10 mouse cellular contexts compared by ENCODE assay signal in the genomic region with DNA sequence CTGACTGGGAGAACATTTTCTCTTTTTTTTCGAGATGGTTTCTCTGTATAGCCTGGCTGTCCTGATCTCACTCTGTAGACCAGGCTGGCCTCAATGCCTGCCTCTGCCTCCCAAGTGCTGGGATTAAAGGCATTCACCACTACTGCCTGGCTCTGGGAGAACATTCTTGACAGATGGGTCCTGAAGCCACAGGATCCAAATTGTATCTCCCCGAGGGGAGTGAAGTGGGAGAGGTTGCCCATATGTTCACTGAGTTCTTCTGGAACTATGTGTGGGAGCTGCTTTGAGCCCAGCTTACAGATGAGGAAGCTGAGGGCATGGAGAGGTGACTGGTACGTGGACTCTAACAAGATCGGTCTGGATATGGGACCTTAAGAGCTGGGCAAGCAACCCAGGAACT. TPM values are rescaled to one million over a fixed set of nuclear protein-coding genes. Genes with fewer than 3 reads are reported as not detected.
DNase-seq lines count a peak whose midpoint lies in the region; ATAC-seq lines count a peak whose summit lies in the region.
"Had no signal": no experiment of that assay in that cellular context is flagged by ENCODE, and none has a peak within 500 bp of the region (broad histone marks: within the 10 kb centered on the region; RNA-seq: fewer than 3 reads in every experiment).

No protein-coding gene starts in this region.

- 82% methylated on average over 4 of the region's 4 CpGs for WGBS in neural tube, embryonic 11.5 days
- 91% methylated on average over 4 of the region's 4 CpGs for WGBS in midbrain, embryonic 12.5 days

- peaks cover 23% of the 10 kb centered on the region for H3K27me3 ChIP-seq in neural tube, embryonic 11.5 days (ENCODE audit: control insufficient read depth, insufficient read depth, low read length)
- peaks cover 29% of the 10 kb centered on the region for H3K27me3 ChIP-seq in midbrain, embryonic 12.5 days

- H3K9ac ChIP-seq in neural tube, embryonic 11.5 days (ENCODE audit: low read length): no peak overlapping the region; the same call in 1 of the 2 replicates
- peak overlapping the region; percentile 91 for H3K9ac ChIP-seq in midbrain, embryonic 12.5 days (replicated peaks)

- H3K4me2 ChIP-seq in neural tube, embryonic 11.5 days (ENCODE audit: low read depth): peak overlapping the region; percentile 75
- peak overlapping the region; percentile 62 for H3K4me2 ChIP-seq in midbrain, embryonic 12.5 days (replicated peaks)

- peaks cover 2% of the 10 kb centered on the region; the same call in 1 of the 2 replicates for H3K4me1 ChIP-seq in neural tube, embryonic 11.5 days (ENCODE audit: control insufficient read depth, insufficient read depth, low read length)
- H3K4me1 ChIP-seq in midbrain, embryonic 12.5 days: peaks cover 24% of the 10 kb centered on the region

- H3K27ac ChIP-seq in neural tube, embryonic 11.5 days (ENCODE audit: low read depth, low read length): no peak overlapping the region
- H3K27ac ChIP-seq in midbrain, embryonic 12.5 days (replicated peaks): no peak overlapping the region

- no peak for ATAC-seq in neural tube, embryonic 11.5 days (ENCODE audit: insufficient read depth, low FRiP score, low TSS enrichment)
- ATAC-seq in midbrain, embryonic 12.5 days (ENCODE audit: low FRiP score, low read depth): no peak
- no peak for ATAC-seq in cerebellum, adult (ENCODE audit: insufficient number of reproducible peaks, low FRiP score, low TSS enrichment)

- H3K4me3 ChIP-seq in neural tube, embryonic 11.5 days (ENCODE audit: low read depth, low read length): peak overlapping the region; percentile 76
- H3K4me3 ChIP-seq in midbrain, embryonic 12.5 days: peak overlapping the region; percentile 66

- intact Hi-C loops in left cerebral cortex, postnatal 10 days (cut with DNase I): no loop called here

- DNase-seq in cerebellum, adult 9-11 months: peak; percentile 35
- no peak for DNase-seq in cerebellum, adult 18-20 months
- no peak for DNase-seq in neural tube, embryonic 11.5 days (ENCODE audit: low spot score)
- no peak for DNase-seq in neural tube, embryonic 10.5 days (ENCODE audit: extremely low spot score, low spot score)
- no peak for DNase-seq in B cell, adult 2 months
- DNase-seq in left cerebral cortex, postnatal 10 days (ENCODE audit: extremely low spot score in 1 of 2, low spot score in 2 of 2): no peak

- H3K9me3 ChIP-seq in neural tube, embryonic 11.5 days (ENCODE audit: control insufficient read depth, low read length): no peaks in the 10 kb centered on the region
- H3K9me3 ChIP-seq in midbrain, embryonic 12.5 days: no peaks in the 10 kb centered on the region

- H3K36me3 ChIP-seq in neural tube, embryonic 11.5 days (ENCODE audit: control insufficient read depth, insufficient read depth, low read length): no peaks in the 10 kb centered on the region
- H3K36me3 ChIP-seq in midbrain, embryonic 12.5 days: peaks cover 29% of the 10 kb centered on the region

RNA-seq across cellular contexts. Expression of gene Npdc1, which starts 4.8 kb away (rescaled TPM):
- polyA plus RNA-seq in neural tube, embryonic 11.5 days (2014; fragmentation: Nextera tagmentation; extraction: Ambion mirVana): 133 TPM in 2 replicates
- polyA plus RNA-seq in midbrain, embryonic 12.5 days (2016; fragmentation: Nextera tagmentation; extraction: Ambion mirVana): 216 and 221 TPM in 2 replicates
- total RNA-seq in left cerebral cortex, postnatal 10 days (2021): 100 to 1,000 TPM; 401 to 408 TPM

RNA-seq across cellular contexts. Expression of gene Entpd2, which starts 8.3 kb away (rescaled TPM):
- polyA plus RNA-seq in neural tube, embryonic 11.5 days (2014; fragmentation: Nextera tagmentation; extraction: Ambion mirVana): 0.12 TPM in 1 of 2 replicates, not detected in the other
- polyA plus RNA-seq in midbrain, embryonic 12.5 days (2016; fragmentation: Nextera tagmentation; extraction: Ambion mirVana): 0.20 TPM in 2 replicates
- 10 to 100 TPM; 12.2 to 15.6 TPM for total RNA-seq in left cerebral cortex, postnatal 10 days (2021)
- total RNA-seq: megakaryocyte progenitor cell, adult 5-6 weeks had no signal

RNA-seq across cellular contexts. Expression of gene Fut7, which starts 19.1 kb away (rescaled TPM):
- polyA plus RNA-seq in neural tube, embryonic 11.5 days (2014; fragmentation: Nextera tagmentation; extraction: Ambion mirVana): 0.11 TPM in 1 of 2 replicates, not detected in the other
- polyA plus RNA-seq in midbrain, embryonic 12.5 days (2016; fragmentation: Nextera tagmentation; extraction: Ambion mirVana): 0.09 TPM in 1 of 2 replicates, not detected in the other
- under 1 TPM; 0.22 to 0.41 TPM for total RNA-seq in left cerebral cortex, postnatal 10 days (2021)
- polyA plus RNA-seq: liver, embryonic 11.5 days had no signal

RNA-seq across cellular contexts. Expression of gene Abca2, which starts 24.5 kb away (rescaled TPM):
- polyA plus RNA-seq in neural tube, embryonic 11.5 days (2014; fragmentation: Nextera tagmentation; extraction: Ambion mirVana): 5.0 and 5.6 TPM in 2 replicates
- 9.4 and 10.3 TPM in 2 replicates for polyA plus RNA-seq in midbrain, embryonic 12.5 days (2016; fragmentation: Nextera tagmentation; extraction: Ambion mirVana)
- 100 to 1,000 TPM; 113 to 121 TPM for total RNA-seq in left cerebral cortex, postnatal 10 days (2021)

RNA-seq across cellular contexts. Expression of gene Sapcd2, which starts 31.9 kb away (rescaled TPM):
- polyA plus RNA-seq in neural tube, embryonic 11.5 days (2014; fragmentation: Nextera tagmentation; extraction: Ambion mirVana): 49.2 and 53.7 TPM in 2 replicates
- 52.1 and 52.3 TPM in 2 replicates for polyA plus RNA-seq in midbrain, embryonic 12.5 days (2016; fragmentation: Nextera tagmentation; extraction: Ambion mirVana)
- total RNA-seq in left cerebral cortex, postnatal 10 days (2021): 1 to 10 TPM; 9.6 to 9.9 TPM
